Mouse (Mus musculus) heart, adult 2 months (tissue): Measurements from ENCODE around the gene Slc16a10. TPM values are rescaled to one million over a fixed set of nuclear protein-coding genes. Genes with fewer than 3 reads are reported as not detected.

ENCODE experiments used
- DNase-seq, 2 experiments: peaks; one replicate each; pipeline ENCODE4 v3.0.0; 2021
- H3K27ac ChIP-seq: fragments of 200-600 bp; 2 replicates; pipeline ENCODE4 v1.8.1; 2022
- H3K27me3 ChIP-seq: fragments of 200-500 bp; 2 replicates; pipeline ENCODE4 v1.6.1; 2012; ENCODE audit warnings: mild to moderate bottlenecking, low read length, inconsistent platforms, mixed read lengths; ENCODE audit not compliant: control insufficient read depth, insufficient read depth
- H3K36me3 ChIP-seq: fragments of 200-500 bp; 2 replicates; pipeline ENCODE4 v1.6.1; 2012; ENCODE audit warnings: low read length, inconsistent platforms; ENCODE audit not compliant: control insufficient read depth, insufficient read depth
- H3K4me1 ChIP-seq: fragments of 200-500 bp; 2 replicates; pipeline ENCODE4 v1.6.1; 2011; ENCODE audit warnings: low read length; ENCODE audit not compliant: control insufficient read depth, insufficient read depth
- H3K4me3 ChIP-seq: fragments of 200-600 bp; 2 replicates; pipeline ENCODE4 v1.8.1; 2022
- H3K79me2 ChIP-seq: fragments of 200-500 bp; replicated peaks from 2 replicates; pipeline ENCODE4 v1.6.1; 2012; ENCODE audit warnings: mild to moderate bottlenecking, inconsistent platforms, low read length, moderate library complexity, mixed read lengths; ENCODE audit not compliant: control insufficient read depth, insufficient read depth
- H3K9ac ChIP-seq: fragments of 200-500 bp; 2 replicates; pipeline ENCODE4 v1.6.1; 2012; ENCODE audit warnings: low read depth, mild to moderate bottlenecking, control low read depth, inconsistent platforms, low read length, mixed read lengths
- CTCF ChIP-seq: fragments of 200-600 bp; IDR thresholded peaks from 2 replicates; pipeline ENCODE4 v1.8.1; 2022; ENCODE audit warnings: antibody characterized with exemption, mild to moderate bottlenecking, moderate library complexity
- EP300 ChIP-seq: fragments of 200-500 bp; IDR thresholded peaks from 2 replicates; pipeline ENCODE4 v1.6.1; 2011; ENCODE audit warnings: low read depth, low read length, control low read depth; ENCODE audit not compliant: insufficient read depth
- POLR2A ChIP-seq: fragments of 200-500 bp; IDR thresholded peaks from 2 replicates; pipeline ENCODE4 v1.6.1; 2011; ENCODE audit warnings: mild to moderate bottlenecking, low read depth, low read length, control low read depth; ENCODE audit not compliant: insufficient read depth
- WGBS: fragments of 180-500 bp; shearing (Covaris S2); methylation state at CpG from one replicate; pipeline ENCODE4 v1.1.7; 2018; 5-methylcytosine and 5-hydroxymethylcytosine counted together
- intact Hi-C: fragments of 180-260 bp; cut with DNase I; formaldehyde crosslinking; loops from one replicate; pipeline ENCODE4 v1.15.1; 2025
- polyA plus RNA-seq: library from polyadenylated mRNA; depleted of rRNA; stranded (reverse); fragments of >200 nt; gene quantifications from 2 replicates; pipeline ENCODE4 v1.2.3, GENCODE M21; 2012
- total RNA-seq, 2 experiments: library from RNA; stranded (reverse); gene quantifications; 2 replicates each; pipeline ENCODE4 v1.2.3; 2021

Gene Slc16a10
- total and polyA plus RNA-seq, 3 experiments = 15.3 to 21.9 (median 21.0) TPM

DNA sequence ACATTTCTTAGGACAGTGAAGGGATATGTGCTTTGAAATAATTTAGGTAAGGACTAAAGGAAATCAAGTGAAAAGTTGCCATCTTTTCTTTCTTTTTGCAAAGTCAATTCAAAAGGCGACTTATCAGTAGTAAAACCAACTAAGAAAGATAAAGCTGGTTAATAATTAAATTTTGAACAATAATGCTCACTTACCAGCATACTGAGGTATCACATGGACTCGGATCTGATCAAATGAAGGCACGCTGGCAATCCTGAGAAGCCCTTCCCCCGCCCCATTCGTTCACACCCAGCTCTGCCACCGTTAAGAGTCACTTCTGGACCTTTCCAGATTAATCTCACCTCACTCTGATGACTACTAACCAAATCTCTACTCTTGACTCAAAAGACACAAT, 64.1 kb downstream of the Slc16a10 start:
- Histone ChIP-seq H3K4me1 (no peaks in the 10 kb centered on the region; the same call in none of the 2 replicates), H3K79me2 (no peaks in the 10 kb centered on the region), H3K9ac (no peak overlapping the region), H3K4me3 (no peak overlapping the region), H3K27me3 (no peaks in the 10 kb centered on the region), H3K36me3 (peaks cover 12% of the 10 kb centered on the region), H3K27ac (peak overlapping the region; percentile 7; the same call in 1 of the 2 replicates)
- WGBS = 74% methylated on average over 6 of the region's 6 CpGs
- TF ChIP-seq POLR2A (no peak), CTCF (no peak), EP300 (no peak)
- intact Hi-C loops = no loop called here
- DNase-seq = no peak

- DNase-seq = peak in 1 of 2 experiments; percentile 32
- Histone ChIP-seq H3K9ac (no peak overlapping the region), H3K27ac (peak overlapping the region; percentile 13; the same call in 1 of the 2 replicates), H3K4me1 (no peaks in the 10 kb centered on the region; the same call in none of the 2 replicates), H3K79me2 (no peaks in the 10 kb centered on the region), H3K4me3 (no peak overlapping the region), H3K27me3 (no peaks in the 10 kb centered on the region), H3K36me3 (peaks cover 12% of the 10 kb centered on the region)
- WGBS = 52% methylated on average over 4 of the region's 4 CpGs
- intact Hi-C loops = no loop called here
- 0 out of 2 replicates have a peak, but pooled peaks have one; percentile 12 for TF ChIP-seq EP300
- no peak for TF ChIP-seq CTCF
- no peak for TF ChIP-seq POLR2A
These were observed 64.6 kb downstream of the Slc16a10 start for GRCm38 (mm10) chr10:40077346-40077959.

GRCm38 (mm10) chr10:40073608-40074007, 68.5 kb downstream of the Slc16a10 start:
- H3K27me3 ChIP-seq = no peaks in the 10 kb centered on the region
- no peak for DNase-seq
- no peak overlapping the region for H3K9ac ChIP-seq
- no peaks in the 10 kb centered on the region for H3K79me2 ChIP-seq
- H3K27ac ChIP-seq = no peak overlapping the region
- H3K36me3 ChIP-seq = peaks cover 8% of the 10 kb centered on the region
- H3K4me3 ChIP-seq = no peak overlapping the region
- intact Hi-C loops = no loop called here
- TF ChIP-seq CTCF = no peak
- TF ChIP-seq EP300 = no peak
- TF ChIP-seq POLR2A = no peak
- 57% methylated on average over 6 of the region's 6 CpGs for WGBS
- H3K4me1 ChIP-seq = peaks cover 5% of the 10 kb centered on the region

DNA sequence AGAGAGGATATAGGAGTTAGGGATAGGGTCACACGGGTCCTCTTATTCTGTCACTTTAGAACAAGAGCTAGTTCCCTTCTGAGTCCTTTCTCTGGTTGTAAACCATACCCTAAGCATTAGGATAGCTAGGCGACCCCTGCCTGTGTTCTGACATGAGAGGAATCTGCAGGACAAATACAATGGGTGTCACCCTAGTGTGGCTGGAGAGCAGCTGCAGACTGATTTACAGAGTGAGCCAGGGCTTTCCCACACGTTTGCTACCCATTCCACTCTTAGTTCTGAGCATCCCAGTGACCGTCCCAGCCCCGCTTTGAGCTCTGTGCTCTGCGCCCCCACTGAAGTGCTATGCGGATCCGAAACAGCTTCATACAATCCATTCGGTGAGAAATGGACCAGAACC, 71.4 kb downstream of the Slc16a10 start:
- no peaks in the 10 kb centered on the region for H3K79me2 ChIP-seq
- H3K4me1 ChIP-seq = peaks cover 7% of the 10 kb centered on the region
- no peaks in the 10 kb centered on the region for H3K27me3 ChIP-seq
- H3K4me3 ChIP-seq = no peak overlapping the region
- WGBS = 79% methylated on average over 9 of the region's 9 CpGs
- intact Hi-C loops = no loop called here
- peaks cover 2% of the 10 kb centered on the region for H3K36me3 ChIP-seq
- no peak for DNase-seq
- TF ChIP-seq EP300 = no peak
- TF ChIP-seq POLR2A = no peak
- no peak for TF ChIP-seq CTCF
- peak overlapping the region; percentile 23 for H3K27ac ChIP-seq
- H3K9ac ChIP-seq = no peak overlapping the region

DNA sequence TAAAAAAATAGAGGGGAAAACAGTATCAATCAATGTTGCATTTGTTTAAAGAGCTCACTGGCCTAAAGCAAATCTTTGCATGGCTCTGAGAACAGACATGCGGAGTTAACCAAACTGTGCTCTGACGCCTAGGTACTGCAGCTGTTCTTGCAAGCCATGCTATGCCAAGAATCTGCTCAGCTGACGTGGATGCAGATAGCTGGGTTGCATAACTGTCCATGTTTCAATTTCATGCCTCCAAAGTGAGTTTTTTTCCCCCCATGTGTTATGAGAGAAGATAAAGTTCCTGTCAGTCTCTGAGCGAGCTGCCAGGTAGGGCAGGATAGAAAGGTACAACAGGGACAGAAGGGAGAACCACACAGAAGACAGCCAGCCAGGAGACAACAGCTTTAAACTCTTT, 72.8 kb downstream of the Slc16a10 start:
- Histone ChIP-seq H3K27ac (peak overlapping the region; percentile 67), H3K79me2 (no peaks in the 10 kb centered on the region), H3K36me3 (peaks cover 2% of the 10 kb centered on the region), H3K4me1 (peaks cover 7% of the 10 kb centered on the region), H3K27me3 (no peaks in the 10 kb centered on the region), H3K4me3 (no peak overlapping the region), H3K9ac (peak overlapping the region; percentile 49)
- peak; percentile 97 for TF ChIP-seq EP300
- 0 out of 2 replicates have a peak, but pooled peaks have one; percentile 32 for TF ChIP-seq POLR2A
- TF ChIP-seq CTCF = no peak
- 22% methylated on average over 4 of the region's 4 CpGs for WGBS
- peak in 1 of 2 experiments; percentile 73 for DNase-seq
- intact Hi-C loops = loop anchor here (5.0 kb wide), 1 partner anchor 73 kb away; the partner anchor contains the start of gene Slc16a10

DNA sequence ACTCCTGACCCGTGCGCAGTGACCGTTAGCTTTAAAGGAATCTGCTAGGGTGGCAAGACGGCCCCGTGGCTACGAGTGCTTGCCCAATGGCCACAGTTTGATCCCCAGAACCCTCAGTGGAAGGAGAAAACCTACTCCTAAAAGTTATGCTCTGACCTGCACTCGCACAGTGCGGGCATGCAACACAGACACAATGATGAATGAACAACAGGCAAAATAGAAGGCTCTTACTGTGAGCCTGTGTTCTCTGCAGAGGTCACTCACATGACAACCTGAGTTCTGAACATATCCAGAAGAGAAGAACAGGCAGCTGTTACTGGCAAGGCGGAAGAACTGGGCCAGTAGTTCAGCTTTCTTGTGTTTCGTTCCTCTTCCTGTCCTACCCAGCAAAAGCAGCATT, 73.5 kb downstream of the Slc16a10 start:
- peaks cover 2% of the 10 kb centered on the region for H3K36me3 ChIP-seq
- TF ChIP-seq POLR2A = no peak
- no peak for TF ChIP-seq EP300
- TF ChIP-seq CTCF = no peak
- no peak overlapping the region for H3K4me3 ChIP-seq
- H3K9ac ChIP-seq = peak overlapping the region; percentile 35; the same call in 1 of the 2 replicates
- no peaks in the 10 kb centered on the region for H3K27me3 ChIP-seq
- H3K79me2 ChIP-seq = no peaks in the 10 kb centered on the region
- WGBS = 62% methylated on average over 10 of the region's 10 CpGs
- DNase-seq = peak; percentile 44 to 47
- peaks cover 7% of the 10 kb centered on the region for H3K4me1 ChIP-seq
- peak overlapping the region; percentile 67 for H3K27ac ChIP-seq
- intact Hi-C loops = loop anchor here (5.0 kb wide), 1 partner anchor 74 kb away; the partner anchor contains the start of gene Slc16a10
